In genomic region chr1:127238871-127239314, GRCm38 (mm10) we compare ENCODE assay signal across 7 mouse cellular contexts. TPM values are rescaled to one million over a fixed set of nuclear protein-coding genes. Genes with fewer than 3 reads are reported as not detected.
DNase-seq lines count a peak whose midpoint lies in the region; ATAC-seq and TF ChIP-seq lines count a peak whose summit lies in the region.

No protein-coding gene starts in this region.

- no peaks in the 10 kb centered on the region for H3K9me3 ChIP-seq in hindbrain, embryonic 15.5 days
- no peaks in the 10 kb centered on the region for H3K9me3 ChIP-seq in neural tube, embryonic 14.5 days (ENCODE audit: control insufficient read depth, low read length)

- ATAC-seq in hindbrain, embryonic 15.5 days (ENCODE audit: low FRiP score, low read depth): peak; percentile 38; the same call in 1 of the 2 replicates
- peak; percentile 29; the same call in 1 of the 2 replicates for ATAC-seq in neural tube, embryonic 14.5 days (ENCODE audit: low read depth)

- H3K4me2 ChIP-seq in hindbrain, embryonic 15.5 days: no peak overlapping the region
- no peak overlapping the region for H3K4me2 ChIP-seq in neural tube, embryonic 14.5 days (ENCODE audit: low read depth, low read length)

- no peak for TF ChIP-seq POLR2A in bone marrow, adult 2 months (IDR thresholded peaks at IDR 0.05; ENCODE audit: borderline replicate concordance, control insufficient read depth, low read depth, low read length)

- no peaks in the 10 kb centered on the region for H3K36me3 ChIP-seq in hindbrain, embryonic 15.5 days
- no peaks in the 10 kb centered on the region for H3K36me3 ChIP-seq in neural tube, embryonic 14.5 days (ENCODE audit: control insufficient read depth, insufficient read depth, low read length)

- H3K27me3 ChIP-seq in hindbrain, embryonic 15.5 days: no peaks in the 10 kb centered on the region
- no peaks in the 10 kb centered on the region for H3K27me3 ChIP-seq in neural tube, embryonic 14.5 days (ENCODE audit: control insufficient read depth, insufficient read depth, low read length)

- WGBS in bone marrow, adult 2 months: 79% methylated on average over 6 of the region's 6 CpGs
- WGBS in hindbrain, embryonic 15.5 days: 34% methylated on average over 6 of the region's 6 CpGs
- 31% methylated on average over 6 of the region's 6 CpGs for WGBS in neural tube, embryonic 14.5 days

- H3K4me3 ChIP-seq in layer of hippocampus, adult 2 months: no peak overlapping the region
- no peak overlapping the region for H3K4me3 ChIP-seq in bone marrow, adult 2 months (replicated peaks; ENCODE audit: control insufficient read depth, low read depth, low read length)
- H3K4me3 ChIP-seq in hindbrain, embryonic 15.5 days: no peak overlapping the region
- no peak overlapping the region for H3K4me3 ChIP-seq in neural tube, embryonic 14.5 days (ENCODE audit: low read depth, low read length)

- H3K27ac ChIP-seq in layer of hippocampus, adult 2 months: peak overlapping the region; percentile 32; the same call in 1 of the 2 replicates
- no peak overlapping the region for H3K27ac ChIP-seq in bone marrow, adult 2 months (ENCODE audit: control insufficient read depth, insufficient read depth, low read depth, low read length, poor library complexity)
- H3K27ac ChIP-seq in hindbrain, embryonic 15.5 days (replicated peaks): peak overlapping the region; percentile 53
- peak overlapping the region; percentile 35; the same call in 1 of the 2 replicates for H3K27ac ChIP-seq in neural tube, embryonic 14.5 days (ENCODE audit: low read depth, low read length)

- no peak for DNase-seq in layer of hippocampus, adult 2 months (ENCODE audit: low spot score in 2 of 2)
- no peak for DNase-seq in layer of hippocampus, adult 9-11 months
- DNase-seq in gastrocnemius, postnatal 14 days: no peak
- DNase-seq in layer of hippocampus, adult 11-12 months (ENCODE audit: low spot score): no peak

- TF ChIP-seq CTCF in layer of hippocampus, adult 2 months (conservative IDR thresholded peaks at IDR 0.05): peak; percentile 42
- peak; percentile 52; the same call in 1 of the 2 replicates for TF ChIP-seq CTCF in bone marrow, adult 2 months (IDR thresholded peaks at IDR 0.05; ENCODE audit: control insufficient read depth, insufficient read depth, low read length)

- peaks cover 14% of the 10 kb centered on the region for H3K4me1 ChIP-seq in bone marrow, adult 2 months (ENCODE audit: control insufficient read depth, insufficient read depth, low read length)
- H3K4me1 ChIP-seq in hindbrain, embryonic 15.5 days (replicated peaks): peaks cover 17% of the 10 kb centered on the region
- peaks cover 4% of the 10 kb centered on the region; the same call in 1 of the 2 replicates for H3K4me1 ChIP-seq in neural tube, embryonic 14.5 days (ENCODE audit: control insufficient read depth, insufficient read depth, low read length)

- no peak overlapping the region for H3K9ac ChIP-seq in hindbrain, embryonic 15.5 days
- no peak overlapping the region for H3K9ac ChIP-seq in neural tube, embryonic 14.5 days (replicated peaks; ENCODE audit: low read depth, low read length)

- intact Hi-C loops in gastrocnemius, postnatal 14 days (cut with DNase I; ENCODE audit: low total_unique reads): no loop called here

RNA-seq across cellular contexts. Expression of gene Mgat5, which starts 34.1 kb away (rescaled TPM):
- total RNA-seq in layer of hippocampus, adult 2 months (2021): 10 to 100 TPM; 51.0 to 52.4 TPM
- 3.0 and 9.7 TPM in 2 replicates for polyA plus RNA-seq in bone marrow, adult 2 months (2011; ENCODE audit: insufficient read depth, insufficient read length, low replicate concordance, missing spikeins)
- polyA plus RNA-seq in hindbrain, embryonic 15.5 days (2015; fragmentation: Nextera tagmentation; extraction: Ambion mirVana): 14.3 and 15.0 TPM in 2 replicates
- 15.6 and 22.2 TPM in 2 replicates for polyA plus RNA-seq in neural tube, embryonic 14.5 days (2014; fragmentation: Nextera tagmentation; extraction: Ambion mirVana)
- total RNA-seq in gastrocnemius, postnatal 14 days (2021): 1 to 10 TPM; 2.1 to 2.5 TPM
